Mouse (Mus musculus) c-Kit-negative CD71-positive TER-119-positive erythroid progenitor cells, embryonic 14.5 days (primary cell): ENCODE results near the gene Ifna12.
"Not testable (repeated sequence)": the region's sequence is repeated elsewhere in the genome, so short reads cannot be mapped to it uniquely, and the experiment has no call there.

Experiments used
- DNase-seq: peaks from one replicate; pipeline ENCODE4 v3.0.0-alpha.2; 2013; ENCODE audit warnings: low read depth, low spot score

Ifna12 gene

GRCm38 (mm10) chr4:88603276-88603675 lies at the start of gene Ifna12:
Gene Ifna12, minus strand, starts transcription at chr4:88603376.
- no peak for DNase-seq

- no peak for DNase-seq
Observed at GRCm38 (mm10) chr4:88644359-88644758, 41.2 kb upstream of the Ifna12 start, which contains the start of gene Ifna13. Gene Ifna13, minus strand, starts transcription at chr4:88644459.

- DNase-seq = no peak
Observed at GRCm38 (mm10) chr4:88642526-88642925, 39.4 kb upstream of the Ifna12 start.

GRCm38 (mm10) chr4:88641077-88641831 lies 38.1 kb upstream of the Ifna12 start:
- peak; percentile 100 for DNase-seq

GRCm38 (mm10) chr4:88640704-88641076 lies 37.5 kb upstream of the Ifna12 start:
- DNase-seq = no peak

- DNase-seq = no peak
Observed at GRCm38 (mm10) chr4:88634311-88634710, 31.1 kb upstream of the Ifna12 start, which contains the start of gene C87499. Gene C87499, minus strand, starts transcription at chr4:88634411.

- DNase-seq = no peak
Observed at GRCm38 (mm10) chr4:88592285-88592684, 10.9 kb downstream of the Ifna12 start, which contains the start of gene Ifna9. Gene Ifna9, minus strand, starts transcription at chr4:88592385.

GRCm38 (mm10) chr4:88571698-88572097 lies 31.5 kb downstream of the Ifna12 start, which contains the start of gene Ifna14:
Gene Ifna14, minus strand, starts transcription at chr4:88571798.
- DNase-seq = no peak

GRCm38 (mm10) chr4:88561791-88562190 lies 41.4 kb downstream of the Ifna12 start:
- no peak for DNase-seq

GRCm38 (mm10) chr4:88558145-88558544 lies 45.0 kb downstream of the Ifna12 start, which contains the start of gene Ifna15:
Gene Ifna15, minus strand, starts transcription at chr4:88558245.
- DNase-seq = not testable (repeated sequence)
